Mouse (Mus musculus): ENCODE measurements at regions not wholly inside any gene's neighbourhood (a gene's known extent, or its start where the extent isn't known, plus 50 kb on each side); places are given as distances from the start of the nearest gene placed in this dataset.

- DNase-seq (ENCODE audit: low spot score), result no peak
These were observed 146.6 kb upstream of the Pgrmc2 start for GRCm38 (mm10) chr3:41229493-41229892.

- DNase-seq (ENCODE audit: low spot score), result peak; percentile 85
These were observed 145.7 kb upstream of the Pgrmc2 start for GRCm38 (mm10) chr3:41228536-41228935.

- DNase-seq (ENCODE audit: low spot score), result no peak
These were observed 137.9 kb upstream of the Pgrmc2 start for GRCm38 (mm10) chr3:41220746-41221145.

GRCm38 (mm10) chr3:41217770-41218169 lies 134.9 kb upstream of the Pgrmc2 start:
- no peak for DNase-seq (ENCODE audit: low spot score)

- DNase-seq (ENCODE audit: low spot score), result no peak
These were observed 130.7 kb upstream of the Pgrmc2 start for GRCm38 (mm10) chr3:41213533-41213932.

- no peak for DNase-seq (ENCODE audit: low spot score)
These were observed 127.5 kb upstream of the Pgrmc2 start for GRCm38 (mm10) chr3:41210333-41210732.

GRCm38 (mm10) chr3:41202895-41203294 lies 120.0 kb upstream of the Pgrmc2 start:
- DNase-seq (ENCODE audit: low spot score), result no peak

GRCm38 (mm10) chr3:41201782-41202181 lies 118.9 kb upstream of the Pgrmc2 start:
- DNase-seq (ENCODE audit: low spot score), result no peak

- DNase-seq (ENCODE audit: low spot score), result no peak
These were observed 117.2 kb upstream of the Pgrmc2 start for GRCm38 (mm10) chr3:41200026-41200425.

GRCm38 (mm10) chr3:41198216-41198976 lies 115.5 kb upstream of the Pgrmc2 start:
- DNase-seq (ENCODE audit: low spot score), result peak; percentile 46

- peak; percentile 94 for DNase-seq (ENCODE audit: low spot score)
These were observed 112.5 kb upstream of the Pgrmc2 start for GRCm38 (mm10) chr3:41195113-41195975.

- peak; percentile 67 for DNase-seq (ENCODE audit: low spot score)
These were observed 111.7 kb upstream of the Pgrmc2 start for GRCm38 (mm10) chr3:41194311-41195112.

- DNase-seq (ENCODE audit: low spot score), result no peak
These were observed 102.7 kb upstream of the Pgrmc2 start for GRCm38 (mm10) chr3:41185305-41186097.

- DNase-seq (ENCODE audit: low spot score), result no peak
These were observed 101.5 kb upstream of the Pgrmc2 start for GRCm38 (mm10) chr3:41184375-41184774.

- DNase-seq (ENCODE audit: low spot score), result peak; percentile 77
These were observed 100.2 kb upstream of the Pgrmc2 start for GRCm38 (mm10) chr3:41182900-41183595.

- peak; percentile 92 for DNase-seq (ENCODE audit: low spot score)
These were observed 99.4 kb upstream of the Pgrmc2 start for GRCm38 (mm10) chr3:41182036-41182899.

- DNase-seq (ENCODE audit: low spot score), result no peak
These were observed 98.6 kb upstream of the Pgrmc2 start for GRCm38 (mm10) chr3:41181438-41181837.

GRCm38 (mm10) chr3:41180911-41181310 lies 98.1 kb upstream of the Pgrmc2 start:
- no peak for DNase-seq (ENCODE audit: low spot score)

- no peak for DNase-seq (ENCODE audit: low spot score)
These were observed 96.4 kb upstream of the Pgrmc2 start for GRCm38 (mm10) chr3:41179037-41179880.

Data from MN1 (cell line).